Mouse (Mus musculus) G1E (cell line): ENCODE measurements at regions not wholly inside any gene's neighbourhood (a gene's known extent, or its start where the extent isn't known, plus 50 kb on each side); places are given as distances from the start of the nearest gene placed in this dataset.

Source experiments
- CTCF ChIP-seq: IDR thresholded peaks from 2 replicates; pipeline ENCODE4 v1.5.1; 2012; ENCODE audit warnings: low read depth, low read length, inconsistent platforms, mixed read lengths
- GATA1 ChIP-seq: IDR thresholded peaks from 2 replicates; pipeline ENCODE4 v1.6.1; 2012; ENCODE audit warnings: borderline replicate concordance, low read length, inconsistent platforms, mixed read lengths
- GATA2 ChIP-seq: IDR thresholded peaks from 2 replicates; pipeline ENCODE4 v1.6.1; 2012; ENCODE audit warnings: low read depth, low read length, inconsistent platforms, borderline replicate concordance
- POLR2AphosphoS5 ChIP-seq: IDR thresholded peaks from 2 replicates; pipeline ENCODE4 v1.6.1; 2012; ENCODE audit warnings: low read depth, low read length, inconsistent platforms; ENCODE audit not compliant: insufficient replicate concordance

- TF ChIP-seq CTCF (no peak), GATA1 (no peak), POLR2AphosphoS5 (no peak), GATA2 (no peak)
Observed at GRCm38 (mm10) chr10:119142866-119143265, 97.0 kb downstream of the Cand1 start.
